ENCODE assay signal across 7 mouse cellular contexts in the genomic region with DNA sequence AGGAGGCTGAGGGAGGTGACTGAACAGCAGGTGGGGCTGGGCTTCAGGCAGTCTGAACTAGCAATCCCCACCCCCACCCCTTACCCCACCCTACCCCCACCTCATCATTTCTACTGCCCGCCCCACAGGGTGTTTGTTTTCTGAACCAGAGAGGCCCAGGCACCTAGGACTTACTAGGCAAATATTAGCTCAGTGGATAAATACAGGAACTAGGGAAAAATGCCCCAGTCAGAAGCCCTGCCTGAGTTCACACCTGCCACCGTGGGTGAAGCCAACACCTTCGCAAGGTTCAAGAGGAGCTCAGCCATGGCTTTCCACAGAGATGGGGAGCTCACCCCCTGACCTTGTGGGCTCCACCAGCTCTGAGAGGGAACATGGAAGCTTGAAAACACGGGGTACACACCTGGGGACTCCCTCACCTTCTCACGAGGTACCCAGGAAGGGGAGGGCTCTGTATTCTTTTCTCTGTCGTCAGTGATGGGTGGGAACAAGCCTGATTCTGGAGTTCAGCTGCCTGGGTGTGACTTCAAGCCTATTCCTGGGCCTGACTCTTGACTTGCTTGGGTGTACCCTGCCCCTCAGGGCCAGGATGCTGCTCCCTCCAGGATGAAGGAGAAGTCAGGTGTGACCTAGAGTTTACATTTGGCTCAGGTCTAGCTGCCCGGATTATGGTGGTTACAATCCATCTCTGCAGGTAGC. TPM values are rescaled to one million over a fixed set of nuclear protein-coding genes. Genes with fewer than 3 reads are reported as not detected.
DNase-seq lines count a peak whose midpoint lies in the region; ATAC-seq and TF ChIP-seq lines count a peak whose summit lies in the region.

TSS of gene Adgrg1 (plus strand) at position 285 of the 699 bp plus-strand sequence.

- H3K4me2 ChIP-seq in lung, embryonic 15.5 days = peak within 1 kb of the TSS; percentile 16; the same call in 1 of the 2 replicates

- no peak within 1 kb of the TSS for H3K4me3 ChIP-seq in MEL (ENCODE audit: control insufficient read depth in 1 of 2, insufficient read depth in 1 of 2, low read depth in 2 of 2, low read length in 2 of 2)
- no peak within 1 kb of the TSS for H3K4me3 ChIP-seq in lung, embryonic 15.5 days

- no peaks in the 10 kb centered on the region for H3K79me2 ChIP-seq in MEL (ENCODE audit: control insufficient read depth, insufficient read depth, low read length, poor library complexity)

- no peak for TF ChIP-seq CTCF in MEL (IDR thresholded peaks at IDR 0.05 in 2 of 3, conservative IDR thresholded peaks at IDR 0.05 in 1 of 3; ENCODE audit: control insufficient read depth in 1 of 3, insufficient read depth in 1 of 3, low read depth in 2 of 3, low read length in 3 of 3, poor library complexity in 1 of 3, severe bottlenecking in 1 of 3)

- H3K9me3 ChIP-seq in MEL (replicated peaks; ENCODE audit: insufficient read depth, low read length) = no peaks in the 10 kb centered on the region
- no peaks in the 10 kb centered on the region for H3K9me3 ChIP-seq in lung, embryonic 15.5 days

- no peak within 1 kb of the TSS for H3K9ac ChIP-seq in MEL (ENCODE audit: control insufficient read depth, low read depth, low read length, poor library complexity, severe bottlenecking)
- H3K9ac ChIP-seq in lung, embryonic 15.5 days = no peak within 1 kb of the TSS

- TF ChIP-seq RAD21 in MEL (IDR thresholded peaks at IDR 0.05; ENCODE audit: low read depth, low read length) = no peak

- TF ChIP-seq POLR2A in MEL (IDR thresholded peaks at IDR 0.05; ENCODE audit: control insufficient read depth in 1 of 2, insufficient read depth in 1 of 2, low read depth in 1 of 2, low read length in 2 of 2, poor library complexity in 1 of 2) = no peak

- H3K36me3 ChIP-seq in MEL (ENCODE audit: control insufficient read depth in 1 of 2, insufficient read depth in 2 of 2, low read length in 2 of 2) = no peaks in the 10 kb centered on the region
- H3K36me3 ChIP-seq in lung, embryonic 15.5 days = no peaks in the 10 kb centered on the region

- no peak for TF ChIP-seq EP300 in MEL (IDR thresholded peaks at IDR 0.05; ENCODE audit: low read depth in 1 of 2, low read length in 2 of 2)

- no peak for ATAC-seq in granulocyte monocyte progenitor cell, adult 5-6 weeks (replicated peaks; ENCODE audit: poor library complexity, severe bottlenecking)
- peak; percentile 60 for ATAC-seq in lung, embryonic 15.5 days (ENCODE audit: borderline replicate concordance, extremely low read depth, low FRiP score, low TSS enrichment)

- no peaks in the 10 kb centered on the region for H3K27me3 ChIP-seq in MEL (ENCODE audit: control insufficient read depth in 1 of 2, insufficient read depth in 2 of 2, low read length in 2 of 2)
- no peaks in the 10 kb centered on the region for H3K27me3 ChIP-seq in lung, embryonic 15.5 days

- 28% methylated on average over 7 of the region's 7 CpGs for WGBS in lung, embryonic 15.5 days

- H3K27ac ChIP-seq in MEL (ENCODE audit: control insufficient read depth, low read depth, low read length) = no peak within 1 kb of the TSS
- H3K27ac ChIP-seq in lung, embryonic 15.5 days = peak within 1 kb of the TSS; percentile 98

- H3K4me1 ChIP-seq in MEL (ENCODE audit: control insufficient read depth in 1 of 2, insufficient read depth in 2 of 2, low read length in 2 of 2) = 0 out of 4 replicates have a peak, but pooled peaks cover 0 to 8% of the 10 kb centered on the region in 2 experiments
- H3K4me1 ChIP-seq in lung, embryonic 15.5 days = peaks cover 42% of the 10 kb centered on the region

- DNase-seq in MEL (ENCODE audit: low read depth, low spot score) = no peak
- DNase-seq in adrenal gland, postnatal 25 days = no peak
- DNase-seq in kidney, postnatal 10 days = peak; percentile 66
- no peak for DNase-seq in retina, postnatal 1 day
- no peak for DNase-seq in right cerebral cortex, adult 2 months (ENCODE audit: low spot score in 2 of 2)

TF ChIP-seq in MEL, 35 proteins besides CTCF, POLR2A, EP300 and RAD21:
- TF ChIP-seq ZKSCAN1 (IDR thresholded peaks at IDR 0.05; ENCODE audit: low read depth, low read length) = no peak
- TF ChIP-seq BHLHE40 (IDR thresholded peaks at IDR 0.05; ENCODE audit: borderline replicate concordance, low read depth, low read length) = no peak
- no peak for TF ChIP-seq CHD1 (IDR thresholded peaks at IDR 0.05; ENCODE audit: low read depth, low read length)
TF ChIP-seq in MEL: peak in this region for 0.

RNA-seq across cellular contexts. Expression of gene Adgrg1, which starts in this region (rescaled TPM):
- 4.2 and 7.2 TPM in 2 replicates for total RNA-seq in MEL (2012; rRNA removed)
- 10 to 100 TPM in 1 of 2 experiments, not detected in 1; 33.2 TPM for polyA plus RNA-seq in MEL (2012; ENCODE audit: insufficient read depth in 1 of 2, insufficient read length in 2 of 2, low read depth in 1 of 2, low replicate concordance in 2 of 2, missing spikeins in 1 of 2)
- total RNA-seq in adrenal gland, postnatal 25 days (2021) = 11.7 and 20.7 TPM in 2 replicates
- 115 and 208 TPM in 2 replicates for total RNA-seq in granulocyte monocyte progenitor cell, adult 5-6 weeks (2014; fragmentation: Nextera tagmentation)
- total RNA-seq in granulocyte monocyte progenitor cell, adult 5-6 weeks (2017) = 50.3 and 50.9 TPM in 2 replicates
- 35.4 and 35.6 TPM in 2 replicates for polyA plus RNA-seq in lung, embryonic 15.5 days (2015; fragmentation: Nextera tagmentation; extraction: Ambion mirVana)
